Mouse (Mus musculus) olfactory bulb, adult 2 months (tissue): ENCODE measurements around the gene Pithd1. TPM values are rescaled to one million over a fixed set of nuclear protein-coding genes. Genes with fewer than 3 reads are reported as not detected.
"Not testable (repeated sequence)": the region's sequence is repeated elsewhere in the genome, so short reads cannot be mapped to it uniquely, and the experiment has no call there.

ENCODE experiments used
- H3K27ac ChIP-seq: fragments of 200-500 bp; 2 replicates; pipeline ENCODE4 v1.5.1; 2012; ENCODE audit warnings: low read depth, low read length; ENCODE audit not compliant: insufficient read depth
- H3K4me1 ChIP-seq: fragments of 200-500 bp; 2 replicates; pipeline ENCODE4 v1.6.1; 2012; ENCODE audit warnings: low read length; ENCODE audit not compliant: control insufficient read depth, insufficient read depth
- H3K4me3 ChIP-seq: fragments of 200-500 bp; 2 replicates; pipeline ENCODE4 v1.5.1; 2012; ENCODE audit warnings: mild to moderate bottlenecking, low read depth, low read length, moderate library complexity; ENCODE audit not compliant: insufficient read depth
- CTCF ChIP-seq: fragments of 200-500 bp; IDR thresholded peaks from 2 replicates; pipeline ENCODE4 v1.5.1; 2012; ENCODE audit warnings: low read depth, mild to moderate bottlenecking, low read length, moderate library complexity; ENCODE audit not compliant: insufficient read depth
- POLR2A ChIP-seq: fragments of 200-500 bp; IDR thresholded peaks from 2 replicates; pipeline ENCODE4 v1.6.1; 2012; ENCODE audit warnings: mild to moderate bottlenecking, low read depth, low read length, moderate library complexity; ENCODE audit not compliant: insufficient read depth
- WGBS: fragments of 180-500 bp; shearing (Covaris S2); methylation state at CpG from one replicate; pipeline ENCODE4 v1.1.7; 2018; 5-methylcytosine and 5-hydroxymethylcytosine counted together
- polyA plus RNA-seq: library from polyadenylated mRNA; stranded (reverse); fragments of >200 nt; gene quantifications from 2 replicates; pipeline ENCODE4 v1.2.4, GENCODE M21; 2012; ENCODE audit warnings: low replicate concordance; ENCODE audit not compliant: missing spikeins, insufficient read depth, insufficient read length

Gene Pithd1
- polyA plus RNA-seq, 1 experiment: 351 TPM

DNA sequence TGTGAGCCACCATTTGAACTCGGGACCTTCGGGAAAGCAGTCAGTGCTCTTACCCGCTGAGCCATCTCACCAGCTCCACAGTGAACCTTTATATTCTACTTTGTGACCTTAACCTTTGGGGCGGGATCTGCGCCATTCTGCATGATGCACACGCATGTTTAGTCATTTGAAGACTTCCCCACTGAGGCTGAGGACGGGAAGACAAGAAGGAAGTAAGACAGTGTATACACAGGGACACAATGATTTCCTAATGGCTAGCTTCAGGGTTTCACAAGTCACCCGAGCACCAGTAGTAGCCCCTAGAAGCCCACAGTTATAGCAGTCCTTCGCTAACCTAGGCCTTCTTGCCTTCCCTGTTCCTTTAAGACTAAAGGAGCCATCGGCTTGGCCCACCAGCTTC, 41.4 kb downstream of the Pithd1 start:
- H3K4me1 ChIP-seq: peaks cover 29% of the 10 kb centered on the region
- H3K4me3 ChIP-seq: peak overlapping the region; percentile 71
- 79% methylated on average over 10 of the region's 10 CpGs for WGBS
- TF ChIP-seq CTCF: no peak
- no peak for TF ChIP-seq POLR2A
- peak overlapping the region; percentile 43; the same call in 1 of the 2 replicates for H3K27ac ChIP-seq

DNA sequence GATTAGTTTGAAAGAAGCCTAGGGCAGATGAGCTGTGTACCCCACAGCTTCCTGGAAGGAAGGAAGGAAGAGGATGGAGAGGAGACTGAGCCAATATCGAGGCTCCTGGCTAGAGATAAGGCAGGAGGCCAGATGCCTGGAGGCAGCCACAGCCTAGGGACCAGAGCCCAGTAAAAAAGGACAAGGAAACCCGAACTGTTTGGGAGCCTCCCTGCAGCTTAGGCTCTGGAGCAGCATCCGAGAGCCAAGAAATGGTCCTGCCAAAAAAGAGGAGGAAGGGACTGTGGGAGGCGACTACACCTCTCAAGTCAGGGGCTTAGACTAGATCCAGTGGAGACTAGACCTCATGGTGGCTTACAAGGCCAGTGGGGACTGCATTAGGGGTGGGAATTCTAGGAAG, 43.7 kb downstream of the Pithd1 start:
- TF ChIP-seq CTCF: no peak
- TF ChIP-seq POLR2A: no peak
- Histone ChIP-seq H3K4me1 (peaks cover 17% of the 10 kb centered on the region), H3K4me3 (no peak overlapping the region), H3K27ac (no peak overlapping the region)
- WGBS: 56% methylated on average over 4 of the region's 4 CpGs

DNA sequence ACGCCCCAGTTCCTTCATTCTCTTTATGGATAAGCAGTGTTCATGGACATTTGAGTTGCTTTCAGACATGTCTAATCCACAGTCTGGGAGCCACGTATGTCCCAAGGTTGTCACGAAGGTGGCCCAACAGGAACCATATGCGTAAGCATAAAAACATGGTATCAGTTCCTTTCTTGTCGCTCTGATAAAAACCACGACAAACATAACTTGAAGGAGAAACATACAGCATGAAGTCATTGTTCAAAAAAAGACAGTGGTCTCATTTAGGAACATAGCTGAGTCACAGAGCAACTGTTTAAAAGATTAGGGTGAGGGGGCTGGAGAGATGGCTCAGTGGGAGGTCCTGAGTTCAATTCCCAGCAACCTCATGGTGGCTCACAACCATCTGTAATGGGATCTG, 44.9 kb downstream of the Pithd1 start:
- TF ChIP-seq CTCF (no peak), POLR2A (no peak)
- Histone ChIP-seq H3K4me1 (peaks cover 12% of the 10 kb centered on the region), H3K27ac (no peak overlapping the region), H3K4me3 (no peak overlapping the region)
- 82% methylated on average over 6 of the region's 6 CpGs for WGBS

DNA sequence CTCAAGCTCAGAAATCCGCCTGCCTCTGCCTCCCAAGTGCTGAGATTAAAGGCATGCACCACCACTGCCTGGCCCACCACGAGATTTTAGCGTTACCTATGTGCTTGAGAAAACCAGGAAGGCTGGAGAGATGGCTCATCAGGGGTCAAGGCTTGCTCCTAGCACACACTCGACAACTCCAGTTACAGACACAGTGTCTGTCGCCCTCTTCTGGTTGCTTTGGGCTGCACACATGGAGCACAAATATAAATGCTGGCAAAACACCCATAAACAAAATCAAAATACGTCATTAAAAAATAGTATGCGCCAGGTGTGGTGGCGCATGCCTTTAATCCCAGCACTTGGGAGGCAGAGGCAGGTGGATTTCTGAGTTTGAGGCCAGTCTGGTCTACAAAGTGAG, 46.0 kb downstream of the Pithd1 start:
- WGBS: 87% methylated on average over 8 of the region's 8 CpGs
- not testable (repeated sequence) for H3K4me1 ChIP-seq

DNA sequence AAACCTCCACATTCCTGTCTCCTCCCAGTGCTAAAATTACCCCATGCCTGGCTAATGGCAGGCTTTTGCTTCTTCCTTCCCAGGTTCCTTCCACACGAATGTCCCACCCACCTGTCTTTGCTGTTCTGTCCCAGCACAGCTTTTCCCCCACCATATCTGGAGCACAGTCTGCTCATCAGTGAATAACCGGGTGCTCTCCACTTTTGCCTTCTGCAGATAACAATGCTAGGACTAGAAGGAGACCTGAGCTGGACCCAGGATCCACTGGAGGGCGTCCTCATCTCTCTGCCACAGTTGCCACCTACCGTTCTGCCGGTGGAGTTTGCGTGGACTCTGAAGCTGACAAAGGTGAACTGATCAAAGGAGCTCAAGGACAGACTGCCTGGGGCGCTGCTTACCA, 48.2 kb downstream of the Pithd1 start:
- no peak overlapping the region for H3K27ac ChIP-seq
- peaks cover 7% of the 10 kb centered on the region for H3K4me1 ChIP-seq
- no peak overlapping the region for H3K4me3 ChIP-seq
- TF ChIP-seq POLR2A (no peak), CTCF (no peak)
- 74% methylated on average over 7 of the region's 7 CpGs for WGBS

More for the DNA sequence above, 46.0 kb downstream of the Pithd1 start:
- not testable (repeated sequence) for H3K27ac ChIP-seq, H3K4me3 ChIP-seq

DNA sequence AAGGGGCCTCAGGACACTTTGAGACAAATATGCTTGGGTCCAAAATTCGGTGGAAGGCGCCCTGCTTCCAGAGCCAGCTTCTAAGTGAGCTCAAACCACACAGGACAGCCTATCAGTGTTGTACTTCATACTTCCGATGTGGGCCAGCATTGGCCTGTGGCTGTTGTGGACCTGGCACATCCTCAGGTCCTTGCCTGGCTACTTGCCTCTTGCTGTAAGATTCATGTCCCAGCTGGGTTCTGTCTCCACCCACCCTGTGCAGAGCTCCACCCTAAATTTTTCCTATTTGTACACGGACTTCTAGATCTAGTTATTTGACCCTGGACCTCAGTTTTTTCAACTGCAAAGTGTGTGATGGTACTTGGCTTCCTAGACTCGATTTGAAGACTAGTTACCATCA, 51.6 kb downstream of the Pithd1 start:
- TF ChIP-seq CTCF (no peak), POLR2A (no peak)
- no peak overlapping the region for H3K27ac ChIP-seq
- 67% methylated on average over 5 of the region's 5 CpGs for WGBS
- peaks cover 7% of the 10 kb centered on the region for H3K4me1 ChIP-seq
- no peak overlapping the region for H3K4me3 ChIP-seq

DNA sequence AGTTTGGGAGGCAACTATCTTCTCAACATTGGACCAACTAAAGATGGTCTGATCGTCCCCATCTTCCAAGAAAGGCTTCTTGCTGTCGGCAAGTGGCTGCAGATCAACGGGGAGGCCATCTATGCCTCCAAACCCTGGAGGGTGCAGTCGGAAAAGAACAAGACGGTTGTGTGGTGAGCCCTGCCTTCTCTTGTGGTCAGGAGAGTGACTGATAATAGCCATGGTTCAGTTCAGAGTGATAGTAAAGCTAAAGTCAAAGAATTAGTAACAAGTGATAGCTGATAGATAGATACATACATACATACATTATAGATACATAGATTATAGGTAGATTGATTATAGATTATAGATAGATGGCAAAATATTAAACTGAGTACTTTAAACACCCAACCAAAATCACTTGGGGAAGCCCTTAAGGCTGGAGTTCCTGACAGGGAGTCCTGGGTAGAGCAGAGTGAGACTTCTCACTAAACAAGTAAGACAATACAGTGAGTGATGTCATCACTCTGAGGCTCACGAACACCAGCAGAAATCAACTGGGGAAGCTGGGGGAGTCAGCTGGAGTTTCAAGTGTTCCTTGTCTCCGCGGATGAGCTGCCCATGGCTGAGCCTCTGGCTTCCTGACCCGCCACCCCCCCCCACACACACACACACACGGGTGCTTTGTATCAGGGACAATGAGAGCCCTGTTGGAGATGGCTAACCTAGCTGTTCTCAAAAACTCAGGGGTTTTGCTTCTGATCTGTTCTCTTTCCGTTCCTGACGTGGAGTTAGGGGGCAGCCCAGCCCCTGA, 52.2 kb downstream of the Pithd1 start:
- 65% methylated on average over 12 of the region's 12 CpGs for WGBS
- no peak overlapping the region for H3K4me3 ChIP-seq
- no peak overlapping the region for H3K27ac ChIP-seq

DNA sequence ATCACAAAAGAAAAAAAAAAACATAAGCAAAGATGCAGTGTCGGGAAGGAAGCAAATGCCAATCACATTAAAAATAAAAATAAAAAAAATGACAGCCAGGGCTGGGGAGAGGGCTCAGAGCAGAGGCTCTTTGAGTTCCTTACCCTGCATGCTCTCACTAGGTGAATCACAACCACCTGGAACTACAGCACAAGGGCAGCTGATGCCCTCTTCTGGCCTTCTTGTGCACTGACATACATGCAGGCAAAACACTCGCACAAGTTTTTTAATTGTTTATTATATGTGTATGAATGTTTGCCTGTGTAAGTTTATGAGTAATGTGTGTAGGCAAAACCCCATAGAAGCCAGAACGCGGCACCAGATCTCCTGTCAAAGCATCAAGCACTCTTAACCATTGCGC, 55.2 kb downstream of the Pithd1 start:
- no peak for TF ChIP-seq CTCF
- TF ChIP-seq POLR2A: no peak
- Histone ChIP-seq H3K4me3 (no peak overlapping the region), H3K27ac (no peak overlapping the region), H3K4me1 (peaks cover 5% of the 10 kb centered on the region; the same call in 1 of the 2 replicates)
- WGBS: 83% methylated on average over 5 of the region's 5 CpGs

More for the DNA sequence above, 52.2 kb downstream of the Pithd1 start:
- H3K4me1 ChIP-seq: peaks cover 7% of the 10 kb centered on the region
- TF ChIP-seq CTCF (no peak), POLR2A (no peak)

DNA sequence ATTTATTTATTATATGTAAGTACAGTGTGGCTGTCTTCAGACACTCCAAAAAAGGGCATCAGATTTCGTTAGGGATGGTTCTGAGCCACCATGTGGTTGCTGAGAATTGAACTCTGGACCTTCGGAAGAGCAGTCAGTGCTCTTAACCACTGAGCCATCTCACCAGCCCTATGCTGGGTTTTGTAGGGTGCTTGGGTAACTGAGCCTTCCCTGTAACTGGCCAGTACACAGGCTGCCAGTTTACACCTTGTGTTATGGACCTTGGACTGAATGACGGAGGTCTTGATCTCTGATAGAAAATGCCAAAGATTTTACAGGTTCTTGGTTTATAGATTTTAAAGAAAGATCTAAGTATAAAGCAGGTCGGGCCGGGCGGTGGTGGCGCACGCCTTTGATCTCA, 56.8 kb downstream of the Pithd1 start:
- no peak for TF ChIP-seq CTCF
- no peak for TF ChIP-seq POLR2A
- Histone ChIP-seq H3K4me1 (peaks cover 5% of the 10 kb centered on the region; the same call in 1 of the 2 replicates), H3K4me3 (no peak overlapping the region), H3K27ac (no peak overlapping the region)
- WGBS: 96% methylated on average over 8 of the region's 8 CpGs
